Mouse (Mus musculus) ES-E14 (cell line): ENCODE results near the gene Gpr146. TPM values are rescaled to one million over a fixed set of nuclear protein-coding genes. Genes with fewer than 3 reads are reported as not detected.

Source experiments
- DNase-seq: peaks from one replicate; pipeline ENCODE4 v3.0.0-alpha.2; 2013; ENCODE audit warnings: low read depth, low spot score
- H3K27ac ChIP-seq: 2 replicates; pipeline ENCODE4 v1.5.1; 2012; ENCODE audit warnings: low read depth, mild to moderate bottlenecking, low read length, moderate library complexity, mixed read lengths; ENCODE audit not compliant: poor library complexity, insufficient read depth, severe bottlenecking
- H3K36me3 ChIP-seq: 2 replicates; pipeline ENCODE4 v1.6.1; 2012; ENCODE audit warnings: mild to moderate bottlenecking, low read length, moderate library complexity, mixed read lengths; ENCODE audit not compliant: control insufficient read depth, poor library complexity, insufficient read depth, severe bottlenecking
- H3K4me1 ChIP-seq, 2 experiments: fragments of 150-350 bp in 1 of 2; sonication (generic) in 1 of 2; 2 replicates each; pipeline ENCODE4 v1.6.1; 2012; ENCODE audit warnings: low read length in 2 of 2, mild to moderate bottlenecking in 1 of 2, mixed read lengths in 1 of 2; ENCODE audit not compliant: control insufficient read depth in 2 of 2, insufficient read depth in 2 of 2, poor library complexity in 1 of 2
- H3K4me3 ChIP-seq, 2 experiments: fragments of 150-350 bp in 1 of 2; sonication (generic) in 1 of 2; 2 replicates each; pipeline ENCODE4 v1.5.1; 2012; ENCODE audit warnings: low read length in 2 of 2, low read depth in 1 of 2, mild to moderate bottlenecking in 1 of 2, mixed read lengths in 1 of 2; ENCODE audit not compliant: insufficient read depth in 1 of 2, poor library complexity in 1 of 2, severe bottlenecking in 1 of 2
- H3K9ac ChIP-seq: 2 replicates; pipeline ENCODE4 v1.6.1; 2012; ENCODE audit warnings: low read depth, mild to moderate bottlenecking, low read length, mixed read lengths; ENCODE audit not compliant: poor library complexity, insufficient read depth, severe bottlenecking
- H3K9me3 ChIP-seq: fragments of 150-350 bp; sonication (generic); 2 replicates; pipeline ENCODE4 v1.6.1; 2012; ENCODE audit warnings: low read depth, mild to moderate bottlenecking, low read length; ENCODE audit not compliant: control insufficient read depth, insufficient read depth
- CHD2 ChIP-seq: IDR thresholded peaks from 2 replicates; pipeline ENCODE4 v1.6.1; 2014; ENCODE audit warnings: mild to moderate bottlenecking, low read depth, low read length, inconsistent platforms
- HCFC1 ChIP-seq: IDR thresholded peaks from 2 replicates; pipeline ENCODE4 v1.6.1; 2012; ENCODE audit warnings: low read length, inconsistent platforms, borderline replicate concordance; ENCODE audit not compliant: insufficient read depth
- MAFK ChIP-seq: IDR thresholded peaks from 2 replicates; pipeline ENCODE4 v1.6.1; 2014; ENCODE audit warnings: mild to moderate bottlenecking, low read depth, low read length, inconsistent platforms; ENCODE audit not compliant: insufficient read depth
- ZC3H11A ChIP-seq: IDR thresholded peaks from 2 replicates; pipeline ENCODE4 v1.6.1; 2012; ENCODE audit warnings: low read depth, mild to moderate bottlenecking, inconsistent platforms, low read length, borderline replicate concordance
- ZNF384 ChIP-seq: IDR thresholded peaks from 2 replicates; pipeline ENCODE4 v1.6.1; 2012; ENCODE audit warnings: low read depth, low read length, inconsistent platforms
- in situ Hi-C, 2 experiments: fragments of 600-800 bp; cut with MboI; formaldehyde crosslinking; loops; one replicate each; pipeline ENCODE4 v1.15.1; 2025; ENCODE audit warnings: low sequenced_read_pairs in 2 of 2, inconsistent platforms in 1 of 2; ENCODE audit not compliant: unreplicated experiment in 2 of 2
- total RNA-seq: library from RNA; depleted of rRNA; stranded (reverse); fragments of 300-350 nt; gene quantifications from 2 replicates; pipeline ENCODE4 v1.2.3, GENCODE M21; 2012

The Gpr146 gene
- total RNA-seq, 1 experiment: 1.1 TPM

- Histone ChIP-seq H3K4me1 (peaks cover 3 to 9% of the 10 kb centered on the region in 2 experiments; a peak in 2 of 4 replicates), H3K36me3 (peaks cover 3% of the 10 kb centered on the region; the same call in 1 of the 2 replicates), H3K4me3 (peak overlapping the region in 1 of 2 experiments; percentile 98; a peak in 2 of 4 replicates), H3K9me3 (no peaks in the 10 kb centered on the region), H3K9ac (peak overlapping the region; percentile 23; the same call in 1 of the 2 replicates), H3K27ac (no peak overlapping the region)
- no peak for DNase-seq
- TF ChIP-seq CHD2: no peak
- in situ Hi-C loops: no loop called here
Measured at GRCm38 (mm10) chr5:139345364-139345714, 32.2 kb upstream of the Gpr146 start.

- peaks cover 3 to 9% of the 10 kb centered on the region in 2 experiments; a peak in 1 of 4 replicates for H3K4me1 ChIP-seq
- no peak overlapping the region for H3K4me3 ChIP-seq
- no peak overlapping the region for H3K27ac ChIP-seq
- no peak for TF ChIP-seq ZC3H11A
- TF ChIP-seq HCFC1: no peak
- TF ChIP-seq CHD2: no peak
- no peak for TF ChIP-seq ZNF384
- TF ChIP-seq MAFK: no peak
- peaks cover 1% of the 10 kb centered on the region; the same call in 1 of the 2 replicates for H3K36me3 ChIP-seq
- DNase-seq: no peak
- in situ Hi-C loops: no loop called here
- no peak overlapping the region for H3K9ac ChIP-seq
- H3K9me3 ChIP-seq: no peaks in the 10 kb centered on the region
Measured at GRCm38 (mm10) chr5:139347225-139347624, 30.3 kb upstream of the Gpr146 start.

GRCm38 (mm10) chr5:139349713-139350112, 27.8 kb upstream of the Gpr146 start:
- H3K27ac ChIP-seq: no peak overlapping the region
- no peak for DNase-seq
- H3K36me3 ChIP-seq: no peaks in the 10 kb centered on the region
- in situ Hi-C loops: no loop called here
- no peak overlapping the region for H3K9ac ChIP-seq
- peaks cover 0 to 10% of the 10 kb centered on the region in 2 experiments; a peak in 1 of 4 replicates for H3K4me1 ChIP-seq
- no peak for TF ChIP-seq HCFC1
- no peak for TF ChIP-seq ZC3H11A
- no peak for TF ChIP-seq CHD2
- no peak for TF ChIP-seq ZNF384
- TF ChIP-seq MAFK: no peak
- H3K4me3 ChIP-seq: no peak overlapping the region
- no peaks in the 10 kb centered on the region for H3K9me3 ChIP-seq

- in situ Hi-C loops: no loop called here
- peaks cover 0 to 9% of the 10 kb centered on the region in 2 experiments; a peak in 1 of 4 replicates for H3K4me1 ChIP-seq
- no peaks in the 10 kb centered on the region for H3K9me3 ChIP-seq
- H3K9ac ChIP-seq: no peak within 1 kb of the TSS
- no peak within 1 kb of the TSS for H3K27ac ChIP-seq
- H3K4me3 ChIP-seq: no peak within 1 kb of the TSS; a peak in 1 of 4 replicates
- no peak for DNase-seq
- no peak for TF ChIP-seq ZC3H11A
- TF ChIP-seq ZNF384: no peak
- no peak for TF ChIP-seq HCFC1
- TF ChIP-seq CHD2: no peak
- TF ChIP-seq MAFK: no peak
- H3K36me3 ChIP-seq: no peaks in the 10 kb centered on the region
Measured at GRCm38 (mm10) chr5:139351134-139351533, 26.4 kb upstream of the Gpr146 start, which contains the start of gene Cox19. Gene Cox19, minus strand, starts transcription at chr5:139351418.

GRCm38 (mm10) chr5:139351628-139352027, 25.9 kb upstream of the Gpr146 start:
- in situ Hi-C loops: no loop called here
- Histone ChIP-seq H3K27ac (no peak overlapping the region), H3K9me3 (no peaks in the 10 kb centered on the region), H3K36me3 (no peaks in the 10 kb centered on the region), H3K9ac (no peak overlapping the region), H3K4me3 (no peak overlapping the region; a peak in 1 of 4 replicates), H3K4me1 (peaks cover 0 to 9% of the 10 kb centered on the region in 2 experiments; a peak in 1 of 4 replicates)
- TF ChIP-seq ZC3H11A: no peak
- TF ChIP-seq CHD2: no peak
- no peak for DNase-seq
